Mouse (Mus musculus) effector memory CD4-positive, alpha-beta T cell, adult 5 months (primary cell): ENCODE data around the gene Pitx1. TPM values are rescaled to one million over a fixed set of nuclear protein-coding genes. Genes with fewer than 3 reads are reported as not detected.

ENCODE experiments used
- polyA plus RNA-seq: library from polyadenylated mRNA; unstranded; fragments of 100-300 nt; shearing (Covaris generic); gene quantifications from one replicate; pipeline ENCODE4 v1.2.1, GENCODE M21; 2017

Gene Pitx1
- not detected for polyA plus RNA-seq

GRCm38 (mm10) chr13:55836142-55836625 lies at the start of gene Pitx1:
Gene Pitx1, minus strand, starts transcription at chr13:55836192.

GRCm38 (mm10) chr13:55784268-55784667 lies 51.7 kb downstream of the Pitx1 start, which contains the start of gene Catsper3:
Gene Catsper3, plus strand, starts transcription at chr13:55784568.

Other genes starting within 250 kb of the Pitx1 start
- gene B4galt7, start 236.3 kb downstream of the Pitx1 start, polyA plus RNA-seq, result 28.4 TPM
- 16.7 TPM for gene Caml, start 213.2 kb downstream of the Pitx1 start, polyA plus RNA-seq
- gene Ddx46, start 201.2 kb downstream of the Pitx1 start, polyA plus RNA-seq, result 68.8 TPM
- 31.6 TPM for gene B230219D22Rik, start 143.1 kb downstream of the Pitx1 start, polyA plus RNA-seq
- 31.6 TPM for gene Txndc15, start 121.5 kb downstream of the Pitx1 start, polyA plus RNA-seq
- 36.5 TPM for gene Pcbd2, start 108.8 kb downstream of the Pitx1 start, polyA plus RNA-seq
- gene Catsper3, start 51.6 kb downstream of the Pitx1 start, polyA plus RNA-seq, result not detected